Mouse (Mus musculus): Measurements from ENCODE around the gene Gcsh. TPM values are rescaled to one million over a fixed set of nuclear protein-coding genes. Genes with fewer than 3 reads are reported as not detected.

Gene Gcsh
- polyA plus RNA-seq, 1 experiment from 2014 or later, result 138 TPM

DNA sequence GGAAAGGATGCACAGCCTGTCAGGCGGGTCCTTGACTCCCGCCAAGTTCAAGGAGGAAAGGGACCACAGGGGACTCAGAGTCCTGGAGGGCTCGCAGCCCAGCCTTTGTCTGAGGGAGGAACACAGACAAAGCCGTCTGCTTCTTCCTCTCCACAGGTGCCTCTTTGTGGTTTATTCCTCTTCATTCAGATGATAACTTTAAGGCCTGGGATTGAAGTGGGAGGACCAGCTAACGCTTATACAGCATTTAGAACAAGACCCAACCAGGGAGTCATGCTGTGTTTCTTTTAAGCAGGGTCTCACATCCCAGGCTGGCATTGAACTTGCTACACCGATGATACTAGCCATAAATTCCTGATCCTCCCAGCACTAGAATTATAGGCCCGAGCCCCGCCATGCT is 23.7 kb upstream of the Gcsh start:
- no peak overlapping the region for H3K4me2 ChIP-seq
- no peaks in the 10 kb centered on the region for H3K27me3 ChIP-seq (replicated peaks)
- H3K9me3 ChIP-seq, result no peaks in the 10 kb centered on the region
- no peak overlapping the region for H3K4me3 ChIP-seq (replicated peaks)
- no peak for ATAC-seq (ENCODE audit: insufficient read depth, low FRiP score, low read depth)
- no peak overlapping the region for H3K27ac ChIP-seq
- H3K36me3 ChIP-seq, result no peaks in the 10 kb centered on the region
- H3K4me1 ChIP-seq, result 0 out of 2 replicates have a peak, but pooled peaks cover 3% of the 10 kb centered on the region
- no peak overlapping the region for H3K9ac ChIP-seq
- WGBS, result 59% methylated on average over 8 of the region's 8 CpGs

DNA sequence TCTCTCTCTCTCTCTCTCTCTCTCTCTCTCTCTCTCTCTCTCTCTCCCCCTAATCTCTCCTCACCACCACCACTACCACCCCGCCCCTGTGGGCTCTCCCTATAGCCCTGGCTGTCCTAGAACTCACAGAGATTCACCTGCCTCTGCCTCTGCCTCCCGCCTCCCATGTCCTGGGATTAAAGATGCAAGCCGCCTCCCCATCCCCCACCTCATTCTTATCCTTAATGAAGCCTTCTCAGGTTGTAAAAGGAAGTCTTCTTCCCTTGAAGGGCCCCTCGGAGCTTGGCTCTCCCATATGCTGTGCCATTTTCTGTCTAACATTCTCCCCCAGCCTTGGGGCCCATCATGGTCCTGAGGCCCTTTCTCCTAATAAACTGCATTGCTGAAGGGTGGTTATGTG is 22.3 kb upstream of the Gcsh start:
- Histone ChIP-seq H3K27me3 (replicated peaks) (no peaks in the 10 kb centered on the region), H3K4me2 (no peak overlapping the region), H3K4me1 (0 out of 2 replicates have a peak, but pooled peaks cover 3% of the 10 kb centered on the region), H3K9ac (no peak overlapping the region), H3K9me3 (no peaks in the 10 kb centered on the region), H3K36me3 (no peaks in the 10 kb centered on the region), H3K4me3 (replicated peaks) (no peak overlapping the region), H3K27ac (no peak overlapping the region)
- 63% methylated on average over 4 of the region's 4 CpGs for WGBS
- ATAC-seq (ENCODE audit: insufficient read depth, low FRiP score, low read depth), result no peak

DNA sequence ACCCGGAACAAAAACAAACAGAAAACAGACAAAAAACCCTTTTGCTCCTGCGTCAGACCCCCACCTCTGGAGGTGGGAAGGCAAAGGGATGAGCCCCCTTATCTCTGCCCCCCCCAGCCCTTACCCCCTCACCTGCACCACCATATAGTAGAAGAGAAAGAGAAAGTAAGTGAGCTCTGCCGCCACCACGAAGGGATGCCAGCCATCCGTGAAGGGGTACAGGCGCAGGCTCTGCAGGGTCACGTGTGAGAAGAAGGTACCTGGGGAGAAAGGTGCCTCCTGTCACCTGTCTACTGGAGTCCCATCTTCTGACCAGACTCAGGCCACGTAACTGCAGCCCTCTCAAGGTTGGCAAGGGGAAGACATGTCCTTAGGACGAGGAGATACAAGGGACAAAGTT is 18.0 kb upstream of the Gcsh start:
- Histone ChIP-seq H3K27ac (no peak overlapping the region), H3K4me3 (replicated peaks) (no peak overlapping the region), H3K36me3 (no peaks in the 10 kb centered on the region), H3K4me2 (no peak overlapping the region), H3K4me1 (no peaks in the 10 kb centered on the region), H3K27me3 (replicated peaks) (no peaks in the 10 kb centered on the region), H3K9ac (no peak overlapping the region), H3K9me3 (no peaks in the 10 kb centered on the region)
- no peak for ATAC-seq (ENCODE audit: insufficient read depth, low FRiP score, low read depth)
- WGBS, result 86% methylated on average over 9 of the region's 9 CpGs

DNA sequence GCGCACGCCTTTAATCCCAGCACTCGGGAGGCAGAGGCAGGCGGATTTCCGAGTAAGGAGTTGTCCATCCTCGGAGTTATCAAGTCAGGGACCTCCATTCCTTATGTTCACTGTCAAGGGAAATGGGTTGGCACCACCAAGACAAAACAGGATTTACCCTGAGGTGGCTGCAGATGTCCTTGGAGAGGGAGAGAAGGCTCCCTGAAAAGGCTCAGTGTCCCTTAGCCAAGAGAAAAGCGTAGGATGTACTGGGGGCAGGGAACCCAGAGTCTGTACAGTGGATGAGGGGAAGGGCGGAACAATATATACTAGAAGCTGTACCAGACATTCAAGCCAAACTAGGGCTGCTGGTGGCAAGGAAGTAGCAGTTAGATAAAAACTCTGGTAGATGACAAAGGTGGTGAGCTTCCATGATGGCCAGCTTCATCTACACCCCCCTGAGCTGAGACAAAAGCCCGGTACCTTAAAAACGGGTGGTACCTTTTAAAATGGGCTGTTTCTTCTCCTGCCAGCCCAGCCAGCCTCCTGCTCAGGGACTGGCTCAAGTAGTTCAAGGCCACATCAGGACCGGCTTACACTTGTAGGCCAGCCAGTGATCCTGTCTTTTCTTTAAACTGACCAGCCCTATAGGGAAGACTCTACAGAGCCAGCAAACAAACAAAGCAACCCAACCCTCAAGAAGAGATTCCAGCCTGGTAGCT is 829 bp upstream of the Gcsh start:
- H3K9ac ChIP-seq, result no peak overlapping the region
- no peak for ATAC-seq (ENCODE audit: insufficient read depth, low FRiP score, low read depth)
- 0 out of 2 replicates have a peak overlapping the region, but pooled peaks have one; percentile 62 for H3K27ac ChIP-seq
- WGBS, result 58% methylated on average over 11 of the region's 11 CpGs
- peak overlapping the region; percentile 90 for H3K4me2 ChIP-seq
- H3K4me1 ChIP-seq, result peaks cover 8% of the 10 kb centered on the region; the same call in 1 of the 2 replicates
- peak overlapping the region; percentile 78 for H3K4me3 ChIP-seq (replicated peaks)
- H3K36me3 ChIP-seq, result no peaks in the 10 kb centered on the region
- H3K27me3 ChIP-seq (replicated peaks), result no peaks in the 10 kb centered on the region
- no peaks in the 10 kb centered on the region for H3K9me3 ChIP-seq

DNA sequence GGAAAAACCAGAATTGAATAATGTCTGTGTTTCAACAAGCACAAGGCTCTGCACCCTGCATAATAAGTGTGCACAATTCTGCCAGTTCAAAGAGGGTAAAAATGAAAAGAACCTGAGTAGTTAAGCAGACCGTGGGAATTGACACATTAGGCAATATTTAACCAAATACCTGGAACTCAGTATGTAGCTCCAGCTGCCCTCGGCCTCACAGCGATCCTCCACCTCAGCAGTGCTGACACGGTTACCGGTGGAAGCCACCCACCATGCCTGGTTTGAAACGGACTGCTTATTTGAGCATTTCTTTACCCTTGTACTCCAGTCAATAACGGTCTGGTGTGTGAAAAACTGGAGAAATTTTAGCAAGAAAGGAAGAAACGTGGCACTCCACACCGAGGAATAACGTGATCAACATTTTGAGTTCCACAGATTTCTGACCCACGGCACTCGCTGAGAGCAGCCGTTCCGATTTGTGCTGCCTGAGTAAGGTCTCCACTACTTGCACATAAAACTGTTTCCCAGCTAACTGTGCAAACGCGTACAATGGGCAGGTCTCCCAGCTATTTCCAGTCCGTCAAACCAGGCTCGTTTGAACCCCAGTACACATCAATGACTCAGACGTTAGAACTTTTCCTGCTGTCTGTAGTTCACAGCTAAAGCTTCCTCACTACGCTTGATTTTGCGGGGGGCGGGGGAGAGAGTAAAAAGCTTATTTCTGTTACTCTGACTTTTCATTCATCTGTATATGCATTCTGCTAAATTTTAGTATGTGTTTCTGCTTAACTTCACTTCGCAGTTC is 963 bp downstream of the Gcsh start:
- 7% methylated on average over 23 of the region's 23 CpGs for WGBS
- ATAC-seq (ENCODE audit: insufficient read depth, low FRiP score, low read depth), result no peak

DNA sequence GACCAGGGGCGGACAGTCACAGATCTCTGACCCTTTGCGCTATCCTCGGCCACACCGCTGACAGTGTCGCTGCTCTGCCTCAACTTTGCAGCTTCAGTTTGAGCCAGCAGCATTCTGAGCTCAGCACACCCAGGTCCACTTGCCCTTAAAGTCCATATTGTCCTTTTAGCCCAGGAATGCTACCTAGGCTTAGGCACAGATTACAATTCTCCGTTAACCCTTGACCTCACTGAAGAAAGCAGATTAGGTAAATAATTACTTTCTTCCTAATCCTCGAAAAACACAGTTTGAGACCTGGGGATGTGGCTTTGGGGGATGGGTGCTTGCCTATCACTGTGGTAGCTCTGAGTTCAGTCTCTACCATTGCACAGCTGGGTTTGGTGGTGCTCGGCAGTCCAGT is 2.1 kb downstream of the Gcsh start:
- Histone ChIP-seq H3K9me3 (no peaks in the 10 kb centered on the region), H3K9ac (no peak overlapping the region), H3K4me3 (replicated peaks) (no peak overlapping the region), H3K27me3 (replicated peaks) (no peaks in the 10 kb centered on the region), H3K36me3 (no peaks in the 10 kb centered on the region), H3K27ac (peak overlapping the region; percentile 84; the same call in 1 of the 2 replicates), H3K4me2 (peak overlapping the region; percentile 90), H3K4me1 (peaks cover 8% of the 10 kb centered on the region; the same call in 1 of the 2 replicates)
- WGBS, result 80% methylated on average over 8 of the region's 8 CpGs
- no peak for ATAC-seq (ENCODE audit: insufficient read depth, low FRiP score, low read depth)

More for the DNA sequence above, 963 bp downstream of the Gcsh start:
- peak overlapping the region; percentile 78 for H3K4me3 ChIP-seq (replicated peaks)
- no peaks in the 10 kb centered on the region for H3K27me3 ChIP-seq (replicated peaks)
- peak overlapping the region; percentile 43; the same call in 1 of the 2 replicates for H3K9ac ChIP-seq
- peak overlapping the region; percentile 90 for H3K4me2 ChIP-seq
- peak overlapping the region; percentile 84 for H3K27ac ChIP-seq
- peaks cover 8% of the 10 kb centered on the region; the same call in 1 of the 2 replicates for H3K4me1 ChIP-seq
- H3K9me3 ChIP-seq, result no peaks in the 10 kb centered on the region
- H3K36me3 ChIP-seq, result no peaks in the 10 kb centered on the region

DNA sequence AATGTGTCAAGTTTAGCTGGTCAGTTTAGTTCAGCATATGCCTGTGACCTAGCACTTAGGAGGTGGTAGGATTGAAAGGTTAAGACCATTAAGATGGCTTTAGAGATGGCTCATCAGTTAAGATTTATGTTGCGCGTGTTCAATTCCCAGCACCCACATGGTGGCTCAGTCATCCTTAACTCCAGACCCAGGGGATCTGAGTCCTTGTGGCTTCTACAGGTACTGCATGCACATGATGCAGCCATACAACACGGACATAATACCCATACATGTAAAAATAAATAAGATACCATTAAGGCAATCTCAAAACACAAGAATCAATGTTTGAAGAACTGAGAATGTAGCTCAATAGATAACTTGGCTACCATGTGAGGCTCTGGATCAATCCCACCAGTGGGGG is 3.5 kb downstream of the Gcsh start:
- Histone ChIP-seq H3K4me2 (no peak overlapping the region), H3K4me1 (peaks cover 8% of the 10 kb centered on the region; the same call in 1 of the 2 replicates), H3K27me3 (replicated peaks) (no peaks in the 10 kb centered on the region), H3K27ac (no peak overlapping the region), H3K9me3 (no peaks in the 10 kb centered on the region), H3K36me3 (peaks cover 6% of the 10 kb centered on the region; the same call in 1 of the 2 replicates), H3K9ac (no peak overlapping the region), H3K4me3 (replicated peaks) (no peak overlapping the region)
- 95% methylated on average over 3 of the region's 3 CpGs for WGBS
- no peak for ATAC-seq (ENCODE audit: insufficient read depth, low FRiP score, low read depth)

DNA sequence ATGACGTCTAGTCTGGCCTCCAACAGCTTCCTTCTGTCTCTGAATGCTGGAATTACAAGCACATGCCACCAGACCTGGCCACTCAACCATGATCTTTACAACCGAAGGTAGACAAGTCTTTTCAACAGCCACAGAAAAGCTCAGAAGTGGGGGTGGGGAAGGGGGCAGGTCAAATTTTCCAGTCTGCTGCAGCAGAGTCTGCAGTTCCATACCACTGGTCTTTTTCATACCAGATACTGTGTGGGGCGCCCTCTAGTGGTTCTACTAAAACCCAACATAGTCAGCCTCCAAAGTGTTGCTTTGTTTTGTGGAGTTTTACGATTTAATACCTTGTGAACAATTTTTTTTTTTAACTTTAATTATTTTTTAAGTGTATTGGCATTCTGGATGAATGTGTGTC is 13.2 kb downstream of the Gcsh start:
- H3K27ac ChIP-seq, result no peak overlapping the region
- 22% methylated on average over 4 of the region's 4 CpGs for WGBS
- H3K36me3 ChIP-seq, result peaks cover 10% of the 10 kb centered on the region
- no peak overlapping the region for H3K4me3 ChIP-seq (replicated peaks)
- peaks cover 3% of the 10 kb centered on the region for H3K4me1 ChIP-seq
- no peaks in the 10 kb centered on the region for H3K27me3 ChIP-seq (replicated peaks)
- no peak overlapping the region for H3K9ac ChIP-seq
- ATAC-seq (ENCODE audit: insufficient read depth, low FRiP score, low read depth), result no peak
- no peaks in the 10 kb centered on the region for H3K9me3 ChIP-seq
- no peak overlapping the region for H3K4me2 ChIP-seq

DNA sequence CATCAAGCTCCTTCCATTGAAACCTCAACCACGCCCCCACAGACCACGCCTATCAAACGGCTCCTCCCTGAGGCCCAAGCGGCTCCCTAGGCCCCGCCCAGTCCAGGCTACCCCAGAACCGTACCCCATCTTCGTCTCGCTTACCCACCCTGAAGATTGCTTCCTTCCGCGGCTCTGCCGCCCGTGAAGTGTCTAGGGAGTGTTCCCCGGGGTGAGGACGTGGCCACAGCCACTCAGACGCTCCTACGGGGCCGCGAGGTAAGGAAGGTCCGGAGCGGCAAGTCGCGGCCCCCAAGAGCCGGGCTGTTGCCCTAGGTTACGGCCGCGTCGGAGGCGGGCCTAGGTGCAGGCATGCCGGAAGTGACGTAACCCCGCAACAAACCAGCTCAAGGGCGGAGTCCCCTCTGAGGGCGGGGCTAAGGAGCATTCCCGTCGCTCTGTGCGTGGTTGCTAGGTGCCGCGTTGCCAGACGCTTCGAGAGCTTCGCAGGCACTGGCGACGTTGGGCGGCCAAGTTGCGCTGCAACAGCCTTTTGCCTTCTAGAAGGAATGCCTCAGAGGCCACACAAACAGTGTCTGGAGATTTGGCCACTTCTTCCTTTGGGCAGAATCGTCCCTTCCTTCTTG is 14.6 kb downstream of the Gcsh start, which contains the start of gene 1700030J22Rik:
Gene 1700030J22Rik (minus strand): TSS at position 329 of the 626 bp plus-strand sequence.
- no peak within 1 kb of the TSS for H3K27ac ChIP-seq
- no peaks in the 10 kb centered on the region for H3K9me3 ChIP-seq
- H3K27me3 ChIP-seq (replicated peaks), result no peaks in the 10 kb centered on the region
- 0% methylated on average over 46 of the region's 46 CpGs for WGBS
- H3K4me1 ChIP-seq, result peaks cover 3% of the 10 kb centered on the region
- H3K9ac ChIP-seq, result 0 out of 2 replicates have a peak within 1 kb of the TSS, but pooled peaks have one; percentile 14
- peaks cover 6% of the 10 kb centered on the region for H3K36me3 ChIP-seq
- peak within 1 kb of the TSS; percentile 77 for H3K4me3 ChIP-seq (replicated peaks)
- H3K4me2 ChIP-seq, result peak within 1 kb of the TSS; percentile 70
- peak; percentile 99 for ATAC-seq (ENCODE audit: insufficient read depth, low FRiP score, low read depth)

DNA sequence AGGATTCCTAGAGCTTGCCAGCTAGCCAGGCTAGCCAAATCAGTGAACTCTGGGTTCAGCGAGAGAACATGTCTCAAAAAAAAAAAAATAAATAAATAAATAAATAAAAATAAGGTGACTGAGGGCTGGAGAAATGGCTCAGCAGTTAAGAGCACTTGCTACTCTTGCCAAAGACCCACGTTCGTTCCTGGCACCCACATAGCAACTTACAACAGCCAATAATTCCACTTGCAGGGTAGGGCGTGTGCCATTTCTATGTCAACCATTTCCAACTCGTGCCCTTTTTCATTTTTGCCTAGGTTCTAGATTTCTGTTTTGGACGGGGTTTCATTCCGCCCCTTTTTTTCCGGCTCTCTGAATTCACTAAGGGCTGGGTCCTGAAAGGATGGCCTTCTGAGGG is 15.3 kb downstream of the Gcsh start:
- peak overlapping the region; percentile 77 for H3K4me3 ChIP-seq (replicated peaks)
- H3K36me3 ChIP-seq, result no peaks in the 10 kb centered on the region
- H3K27me3 ChIP-seq (replicated peaks), result no peaks in the 10 kb centered on the region
- no peak for ATAC-seq (ENCODE audit: insufficient read depth, low FRiP score, low read depth)
- H3K4me1 ChIP-seq, result peaks cover 3% of the 10 kb centered on the region
- H3K4me2 ChIP-seq, result peak overlapping the region; percentile 70
- 31% methylated on average over 8 of the region's 8 CpGs for WGBS
- H3K27ac ChIP-seq, result no peak overlapping the region
- no peak overlapping the region for H3K9ac ChIP-seq
- no peaks in the 10 kb centered on the region for H3K9me3 ChIP-seq

DNA sequence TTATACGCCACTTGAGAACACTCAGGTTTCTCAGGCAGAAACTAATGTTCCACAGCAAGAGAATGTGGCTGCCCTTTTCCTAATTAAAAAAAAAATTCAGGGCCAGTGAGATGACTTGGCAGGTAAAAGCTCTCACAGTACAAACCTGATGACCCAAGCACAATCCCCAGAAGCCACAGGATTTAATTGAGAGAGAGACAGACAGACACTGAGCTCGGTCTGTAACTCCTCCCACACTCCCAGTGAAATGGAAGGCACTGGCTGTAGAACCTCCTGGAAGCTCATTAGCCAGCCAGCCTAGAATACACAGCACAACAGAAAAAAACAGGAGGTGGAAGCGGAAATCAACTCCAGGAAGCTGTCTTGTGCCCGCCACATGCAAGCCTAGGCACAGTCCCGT is 17.7 kb downstream of the Gcsh start:
- WGBS, result 50% methylated on average over 5 of the region's 5 CpGs

More for the DNA sequence above, 17.7 kb downstream of the Gcsh start:
- no peak overlapping the region for H3K4me3 ChIP-seq (replicated peaks)
- H3K27me3 ChIP-seq (replicated peaks), result no peaks in the 10 kb centered on the region
- H3K27ac ChIP-seq, result no peak overlapping the region
- no peak overlapping the region for H3K9ac ChIP-seq
- no peak overlapping the region; the same call in 1 of the 2 replicates for H3K4me2 ChIP-seq
- H3K9me3 ChIP-seq, result no peaks in the 10 kb centered on the region
- peaks cover 3% of the 10 kb centered on the region for H3K4me1 ChIP-seq
- no peaks in the 10 kb centered on the region for H3K36me3 ChIP-seq
- no peak for ATAC-seq (ENCODE audit: insufficient read depth, low FRiP score, low read depth)
